Mouse (Mus musculus) layer of hippocampus, adult 8-10 months (tissue): ENCODE data around the gene Prkar2a. TPM values are rescaled to one million over a fixed set of nuclear protein-coding genes. Genes with fewer than 3 reads are reported as not detected.

ENCODE experiments used
- DNase-seq, 2 experiments: peaks; one replicate each; pipeline ENCODE4 v3.0.0; 2022; ENCODE audit warnings: low spot score in 2 of 2
- total RNA-seq, 4 experiments: library from RNA; stranded (reverse); gene quantifications; 2 replicates each; pipeline ENCODE4 v1.2.4; 2022

The Prkar2a gene
- total RNA-seq, 4 experiments from 2014 or later: 41.1 to 58.2 (median 50.9) TPM

GRCm38 (mm10) chr9:108752142-108752920 lies 63.2 kb downstream of the Prkar2a start:
- DNase-seq: no peak

GRCm38 (mm10) chr9:108753326-108753725 lies 64.2 kb downstream of the Prkar2a start:
- DNase-seq: peak; percentile 68 to 75

- DNase-seq: no peak
Measured at GRCm38 (mm10) chr9:108753976-108754375, 64.9 kb downstream of the Prkar2a start.

- DNase-seq: peak; percentile 34 to 74
Measured at GRCm38 (mm10) chr9:108754423-108754822, 65.3 kb downstream of the Prkar2a start.

- DNase-seq: no peak
Measured at GRCm38 (mm10) chr9:108757406-108757805, 68.3 kb downstream of the Prkar2a start.

GRCm38 (mm10) chr9:108759121-108759520 lies 70.0 kb downstream of the Prkar2a start:
- no peak for DNase-seq

GRCm38 (mm10) chr9:108759805-108760204 lies 70.7 kb downstream of the Prkar2a start:
- no peak for DNase-seq

GRCm38 (mm10) chr9:108761561-108761960 lies 72.4 kb downstream of the Prkar2a start:
- no peak for DNase-seq

- DNase-seq: no peak
Measured at GRCm38 (mm10) chr9:108764971-108765370, 75.9 kb downstream of the Prkar2a start.

- no peak for DNase-seq
Measured at GRCm38 (mm10) chr9:108776614-108777013, 87.5 kb downstream of the Prkar2a start.

GRCm38 (mm10) chr9:108777276-108777675 lies 88.2 kb downstream of the Prkar2a start:
- no peak for DNase-seq

GRCm38 (mm10) chr9:108780959-108781358 lies 91.8 kb downstream of the Prkar2a start:
- no peak for DNase-seq

- no peak for DNase-seq
Measured at GRCm38 (mm10) chr9:108781891-108782290, 92.8 kb downstream of the Prkar2a start.

GRCm38 (mm10) chr9:108782836-108783547 lies 93.9 kb downstream of the Prkar2a start:
- no peak for DNase-seq

GRCm38 (mm10) chr9:108783548-108784463 lies 94.7 kb downstream of the Prkar2a start, which contains the start of gene Ip6k2:
TSS of gene Ip6k2 (plus strand) at chr9:108783796.
- peak; percentile 94 to 95 for DNase-seq

- DNase-seq: no peak
Measured at GRCm38 (mm10) chr9:108785416-108785815, 96.3 kb downstream of the Prkar2a start.

- no peak for DNase-seq
Measured at GRCm38 (mm10) chr9:108786494-108786893, 97.4 kb downstream of the Prkar2a start.

GRCm38 (mm10) chr9:108787080-108787479 lies 98.0 kb downstream of the Prkar2a start:
- DNase-seq: no peak

GRCm38 (mm10) chr9:108788713-108789112 lies 99.6 kb downstream of the Prkar2a start:
- DNase-seq: no peak

GRCm38 (mm10) chr9:108792307-108792706 lies 103.2 kb downstream of the Prkar2a start:
- DNase-seq: no peak

GRCm38 (mm10) chr9:108792730-108793129 lies 103.6 kb downstream of the Prkar2a start:
- DNase-seq: no peak
